Mouse (Mus musculus) bone marrow macrophage, adult 2 months (primary cell): ENCODE results near the gene Sesn1.

Experiments
- CTCF ChIP-seq: IDR thresholded peaks from 2 replicates; pipeline ENCODE4 v1.5.1; 2012; ENCODE audit warnings: low read depth, mild to moderate bottlenecking, low read length, moderate library complexity
- POLR2A ChIP-seq: IDR thresholded peaks from 2 replicates; pipeline ENCODE4 v1.6.1; 2012; ENCODE audit warnings: mild to moderate bottlenecking, low read depth, low read length, borderline replicate concordance

GRCm38 (mm10) chr10:41863053-41863452 is 53.3 kb downstream of the Sesn1 start:
- TF ChIP-seq POLR2A = no peak
- TF ChIP-seq CTCF = no peak
